Mouse (Mus musculus) testis, adult 2 months (tissue): ENCODE data around the gene Fgf22.

Experiments
- CTCF ChIP-seq: fragments of 200-500 bp; IDR thresholded peaks from 2 replicates; pipeline ENCODE4 v1.5.1; 2012; ENCODE audit warnings: low read depth, mild to moderate bottlenecking, inconsistent platforms, low read length, moderate library complexity; ENCODE audit not compliant: control insufficient read depth, insufficient read depth, insufficient replicate concordance
- POLR2A ChIP-seq: fragments of 200-500 bp; IDR thresholded peaks from 2 replicates; pipeline ENCODE4 v1.6.1; 2012; ENCODE audit warnings: low read depth, mild to moderate bottlenecking, inconsistent platforms, low read length, moderate library complexity; ENCODE audit not compliant: control insufficient read depth

DNA sequence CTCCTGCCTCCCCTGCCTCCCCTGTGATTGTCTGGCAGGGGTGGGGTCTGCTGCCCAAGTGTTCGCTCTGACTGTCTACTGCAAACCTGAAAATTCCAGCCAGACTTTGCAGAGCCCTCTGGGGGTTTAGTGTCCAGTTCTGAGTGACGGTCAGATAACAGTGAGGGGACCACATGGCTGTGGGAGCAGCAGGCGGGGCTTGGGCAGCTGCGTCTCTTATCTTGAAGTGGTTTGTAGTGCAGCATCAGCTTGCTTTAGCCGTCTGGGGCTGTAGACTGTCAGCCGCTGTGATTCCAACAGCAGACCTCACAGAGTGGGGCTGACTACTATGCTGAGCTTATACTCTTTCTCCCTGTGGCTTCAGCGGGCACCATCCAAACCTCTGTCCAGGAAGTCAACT lies 45.6 kb upstream of the Fgf22 start:
- TF ChIP-seq CTCF, result no peak
- TF ChIP-seq POLR2A, result no peak
